Mouse (Mus musculus) limb, embryonic 14.5 days (tissue): ENCODE data around the gene Naaladl2. TPM values are rescaled to one million over a fixed set of nuclear protein-coding genes. Genes with fewer than 3 reads are reported as not detected.

Experiments used
- ATAC-seq: fragments of 200-750 bp; cut with Nextera tagmentation; 2 replicates; pipeline ENCODE4 v1.8.0; 2017; ENCODE audit warnings: low read depth, moderate number of reproducible peaks, moderate TSS enrichment; ENCODE audit not compliant: low FRiP score
- DNase-seq: peaks from one replicate; pipeline ENCODE4 v3.0.0-alpha.2; 2015; ENCODE audit warnings: low spot score
- H3K27ac ChIP-seq: fragments of 300-500 bp; sonication (generic); replicated peaks from 2 replicates; pipeline ENCODE4 v1.5.1; 2014; ENCODE audit warnings: low read depth, mild to moderate bottlenecking, low read length, moderate library complexity, mixed read lengths
- H3K27me3 ChIP-seq: fragments of 300-500 bp; sonication (generic); 2 replicates; pipeline ENCODE4 v1.6.1; 2014; ENCODE audit warnings: low read length, mixed read lengths; ENCODE audit not compliant: control insufficient read depth, insufficient read depth
- H3K36me3 ChIP-seq: fragments of 300-500 bp; sonication (generic); 2 replicates; pipeline ENCODE4 v1.6.1; 2014; ENCODE audit warnings: mild to moderate bottlenecking, low read length, moderate library complexity, mixed read lengths; ENCODE audit not compliant: control insufficient read depth, insufficient read depth
- H3K4me1 ChIP-seq: fragments of 300-500 bp; sonication (generic); 2 replicates; pipeline ENCODE4 v1.6.1; 2014; ENCODE audit warnings: antibody characterized with exemption, low read length, mixed read lengths; ENCODE audit not compliant: control insufficient read depth, insufficient read depth
- H3K4me2 ChIP-seq: fragments of 300-500 bp; sonication (generic); replicated peaks from 2 replicates; pipeline ENCODE4 v1.6.1; 2014; ENCODE audit warnings: low read depth, mild to moderate bottlenecking, low read length, moderate library complexity; ENCODE audit not compliant: severe bottlenecking
- H3K4me3 ChIP-seq: fragments of 300-500 bp; sonication (generic); replicated peaks from 2 replicates; pipeline ENCODE4 v1.5.1; 2014; ENCODE audit warnings: low read length
- H3K9ac ChIP-seq: fragments of 300-500 bp; sonication (generic); 2 replicates; pipeline ENCODE4 v1.6.1; 2014; ENCODE audit warnings: mild to moderate bottlenecking, low read depth, low read length, moderate library complexity; ENCODE audit not compliant: severe bottlenecking
- H3K9me3 ChIP-seq: fragments of 300-500 bp; sonication (generic); 2 replicates; pipeline ENCODE4 v1.6.1; 2016; ENCODE audit warnings: low read length; ENCODE audit not compliant: control insufficient read depth
- POLR2A ChIP-seq: fragments of 200-500 bp; IDR thresholded peaks from 2 replicates; pipeline ENCODE4 v1.8.0; 2012; ENCODE audit warnings: inconsistent platforms, mild to moderate bottlenecking, moderate library complexity, borderline replicate concordance; ENCODE audit not compliant: insufficient read depth, insufficient read length; ENCODE audit errors: extremely low read depth
- WGBS: fragments of 180-500 bp; shearing (Covaris S2); extraction: QIAGEN DNeasy Blood & Tissue Kit; methylation state at CpG from one replicate; pipeline ENCODE4 v1.1.7; 2014; 5-methylcytosine and 5-hydroxymethylcytosine counted together
- polyA plus RNA-seq, 2 experiments: library from polyadenylated mRNA; depleted of rRNA in 1 of 2; stranded (reverse) in 1 of 2; unstranded in 1 of 2; fragments of >200 nt; fragmentation: Nextera tagmentation in 1 of 2; extraction: Ambion mirVana in 1 of 2; gene quantifications; 2 replicates each; pipeline versions ENCODE4 v1.2.1 to v1.2.3; 2012 to 2014

Naaladl2 gene
- polyA plus RNA-seq, 2 experiments, result 0.89 to 2.3 TPM

GRCm38 (mm10) chr3:23865688-23866087, 1278.4 kb downstream of the Naaladl2 start:
- no peaks in the 10 kb centered on the region for H3K9me3 ChIP-seq
- H3K27me3 ChIP-seq, result no peaks in the 10 kb centered on the region
- no peak overlapping the region for H3K9ac ChIP-seq
- DNase-seq, result no peak
- no peak overlapping the region for H3K4me2 ChIP-seq
- WGBS, result 84% methylated on average over 1 of the region's 1 CpGs
- no peak for TF ChIP-seq POLR2A
- no peak overlapping the region for H3K4me3 ChIP-seq
- no peak overlapping the region for H3K27ac ChIP-seq
- ATAC-seq, result no peak
- no peaks in the 10 kb centered on the region for H3K4me1 ChIP-seq
- no peaks in the 10 kb centered on the region for H3K36me3 ChIP-seq

GRCm38 (mm10) chr3:23857275-23857674, 1286.8 kb downstream of the Naaladl2 start:
- DNase-seq, result no peak
- no peak for ATAC-seq

DNA sequence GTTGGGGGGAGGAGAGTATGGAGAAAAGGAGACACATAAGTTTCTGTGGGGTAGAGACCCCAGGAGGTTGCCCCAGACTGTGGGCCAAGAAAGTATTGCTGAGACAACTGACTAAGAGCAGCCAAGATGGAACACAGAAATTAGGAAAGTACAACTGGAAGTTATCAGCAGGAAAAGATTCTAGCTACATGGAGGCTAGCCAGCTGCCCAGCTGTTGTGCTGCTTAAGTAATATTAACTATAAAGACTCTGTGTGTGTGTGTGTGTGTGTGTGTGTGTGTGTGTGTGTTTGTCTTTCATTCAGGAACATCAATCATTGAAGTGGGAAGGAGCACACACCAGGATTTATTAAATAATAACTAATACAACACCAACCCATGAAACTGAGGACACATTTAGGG, 1326.5 kb downstream of the Naaladl2 start:
- Histone ChIP-seq H3K4me3 (no peak overlapping the region), H3K9ac (no peak overlapping the region), H3K9me3 (no peaks in the 10 kb centered on the region), H3K4me2 (no peak overlapping the region), H3K27ac (no peak overlapping the region), H3K36me3 (no peaks in the 10 kb centered on the region), H3K4me1 (no peaks in the 10 kb centered on the region), H3K27me3 (no peaks in the 10 kb centered on the region)
- TF ChIP-seq POLR2A, result no peak
- ATAC-seq, result no peak
- DNase-seq, result no peak

More at GRCm38 (mm10) chr3:23857275-23857674, 1286.8 kb downstream of the Naaladl2 start:
- Histone ChIP-seq H3K27me3 (no peaks in the 10 kb centered on the region), H3K4me1 (no peaks in the 10 kb centered on the region), H3K27ac (no peak overlapping the region), H3K9me3 (no peaks in the 10 kb centered on the region), H3K4me2 (no peak overlapping the region), H3K4me3 (no peak overlapping the region), H3K9ac (no peak overlapping the region), H3K36me3 (no peaks in the 10 kb centered on the region)
- WGBS, result 61% methylated on average over 1 of the region's 1 CpGs
- TF ChIP-seq POLR2A, result no peak

DNA sequence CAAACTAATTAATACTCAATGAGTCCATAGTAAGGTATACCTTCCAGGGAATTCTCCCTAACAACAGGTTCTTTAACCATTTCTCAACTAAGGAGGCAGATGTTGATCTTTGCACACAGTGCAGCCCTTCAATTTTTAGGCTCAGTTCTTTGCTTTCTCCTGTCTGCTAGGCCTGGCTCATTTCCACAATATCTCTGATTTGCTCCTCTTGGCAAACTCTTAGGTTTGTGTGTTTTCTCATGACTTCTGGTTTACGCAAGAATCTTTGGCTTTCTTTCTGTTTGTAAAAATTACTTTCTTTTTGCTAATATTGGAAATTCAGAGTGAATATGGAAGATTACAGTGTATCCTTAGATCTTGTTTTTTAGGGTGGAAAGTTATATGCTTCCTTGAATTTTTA, 1385.3 kb downstream of the Naaladl2 start:
- Histone ChIP-seq H3K27me3 (no peaks in the 10 kb centered on the region), H3K4me1 (no peaks in the 10 kb centered on the region), H3K9ac (no peak overlapping the region), H3K4me3 (no peak overlapping the region), H3K4me2 (no peak overlapping the region), H3K9me3 (no peaks in the 10 kb centered on the region), H3K36me3 (no peaks in the 10 kb centered on the region), H3K27ac (no peak overlapping the region)
- DNase-seq, result no peak
- WGBS, result 91% methylated on average over 1 of the region's 1 CpGs
- ATAC-seq, result no peak
- TF ChIP-seq POLR2A, result no peak
